Mouse (Mus musculus) MEL (cell line): ENCODE data around the gene Zic2. TPM values are rescaled to one million over a fixed set of nuclear protein-coding genes. Genes with fewer than 3 reads are reported as not detected.

Experiments used
- DNase-seq: peaks from one replicate; pipeline ENCODE4 v3.0.0; 2011; ENCODE audit warnings: low read depth, low spot score
- H3K27ac ChIP-seq: 2 replicates; pipeline ENCODE4 v1.5.1; 2012; ENCODE audit warnings: low read depth, mild to moderate bottlenecking, control low read depth, low read length, moderate library complexity; ENCODE audit not compliant: control insufficient read depth
- H3K27me3 ChIP-seq, 2 experiments: fragments of 150-350 bp in 1 of 2; sonication (generic) in 1 of 2; 2 replicates each; pipeline ENCODE4 v1.6.1; 2012; ENCODE audit warnings: low read length in 2 of 2, mild to moderate bottlenecking in 2 of 2, improper control_type of control experiment in 1 of 2, moderate library complexity in 1 of 2; ENCODE audit not compliant: insufficient read depth in 2 of 2, control insufficient read depth in 1 of 2
- H3K36me3 ChIP-seq, 2 experiments: 2 replicates each; pipeline ENCODE4 v1.6.1; 2012 to 2014; ENCODE audit warnings: low read length in 2 of 2, improper control_type of control experiment in 1 of 2, inconsistent platforms in 1 of 2, mild to moderate bottlenecking in 1 of 2; ENCODE audit not compliant: insufficient read depth in 2 of 2, control insufficient read depth in 1 of 2
- H3K4me1 ChIP-seq, 2 experiments: fragments of 150-350 bp in 1 of 2; sonication (generic) in 1 of 2; 2 replicates each; pipeline ENCODE4 v1.6.1; 2012; ENCODE audit warnings: low read length in 2 of 2, improper control_type of control experiment in 1 of 2, mild to moderate bottlenecking in 1 of 2; ENCODE audit not compliant: insufficient read depth in 2 of 2, control insufficient read depth in 1 of 2
- H3K4me3 ChIP-seq, 2 experiments: fragments of 150-350 bp in 1 of 2; sonication (generic) in 1 of 2; 2 replicates each; pipeline ENCODE4 v1.5.1; 2012; ENCODE audit warnings: low read depth in 2 of 2, low read length in 2 of 2, mild to moderate bottlenecking in 2 of 2, moderate library complexity in 2 of 2, control low read depth in 1 of 2, improper control_type of control experiment in 1 of 2; ENCODE audit not compliant: control insufficient read depth in 1 of 2, insufficient read depth in 1 of 2
- H3K79me2 ChIP-seq: 2 replicates; pipeline ENCODE4 v1.6.1; 2012; ENCODE audit warnings: mild to moderate bottlenecking, low read length, moderate library complexity; ENCODE audit not compliant: control insufficient read depth, poor library complexity, insufficient read depth
- H3K9ac ChIP-seq: 2 replicates; pipeline ENCODE4 v1.6.1; 2012; ENCODE audit warnings: low read depth, mild to moderate bottlenecking, control low read depth, low read length, moderate library complexity; ENCODE audit not compliant: control insufficient read depth, poor library complexity, severe bottlenecking
- H3K9me3 ChIP-seq: fragments of 150-350 bp; sonication (generic); replicated peaks from 2 replicates; pipeline ENCODE4 v1.6.1; 2012; ENCODE audit warnings: mild to moderate bottlenecking, low read length, improper control_type of control experiment, moderate library complexity; ENCODE audit not compliant: insufficient read depth
- BHLHE40 ChIP-seq: IDR thresholded peaks from 2 replicates; pipeline ENCODE4 v1.6.1; 2012; ENCODE audit warnings: low read depth, mild to moderate bottlenecking, inconsistent platforms, low read length, improper control_type of control experiment, borderline replicate concordance
- ELF1 ChIP-seq: IDR thresholded peaks from 2 replicates; pipeline ENCODE4 v1.6.1; 2014; ENCODE audit warnings: low read depth, mild to moderate bottlenecking, inconsistent platforms, low read length, improper control_type of control experiment, moderate library complexity
- EP300 ChIP-seq, 2 experiments: IDR thresholded peaks; 2 replicates each; pipeline ENCODE4 v1.6.1; 2011; ENCODE audit warnings: improper control_type of control experiment in 2 of 2, low read length in 2 of 2, low read depth in 1 of 2, mild to moderate bottlenecking in 1 of 2
- GABPA ChIP-seq: IDR thresholded peaks from 2 replicates; pipeline ENCODE4 v1.6.1; 2012; ENCODE audit warnings: low read depth, mild to moderate bottlenecking, inconsistent platforms, low read length, improper control_type of control experiment, moderate library complexity
- GATA1 ChIP-seq: IDR thresholded peaks from 2 replicates; pipeline ENCODE4 v1.6.1; 2011; ENCODE audit warnings: low read depth, low read length, improper control_type of control experiment
- JUND ChIP-seq: IDR thresholded peaks from 2 replicates; pipeline ENCODE4 v1.6.1; 2011; ENCODE audit warnings: low read depth, mild to moderate bottlenecking, improper control_type of control experiment, low read length
- MAFK ChIP-seq: IDR thresholded peaks from 2 replicates; pipeline ENCODE4 v1.6.1; 2011; ENCODE audit warnings: low read depth, mild to moderate bottlenecking, low read length, improper control_type of control experiment, borderline replicate concordance
- MAX ChIP-seq: IDR thresholded peaks from 2 replicates; pipeline ENCODE4 v1.6.1; 2011; ENCODE audit warnings: low read length, improper control_type of control experiment
- MAZ ChIP-seq: IDR thresholded peaks from 2 replicates; pipeline ENCODE4 v1.6.1; 2012; ENCODE audit warnings: low read depth, mild to moderate bottlenecking, inconsistent platforms, low read length, improper control_type of control experiment
- MXI1 ChIP-seq: IDR thresholded peaks from 2 replicates; pipeline ENCODE4 v1.6.1; 2011; ENCODE audit warnings: mild to moderate bottlenecking, low read depth, low read length, improper control_type of control experiment
- NELFE ChIP-seq: IDR thresholded peaks from 2 replicates; pipeline ENCODE4 v1.6.1; 2011; ENCODE audit warnings: low read depth, low read length, improper control_type of control experiment
- NRF1 ChIP-seq: IDR thresholded peaks from 2 replicates; pipeline ENCODE4 v1.6.1; 2014; ENCODE audit warnings: low read depth, mild to moderate bottlenecking, inconsistent platforms, low read length, improper control_type of control experiment, moderate library complexity; ENCODE audit not compliant: poor library complexity, insufficient read depth, severe bottlenecking
- POLR2A ChIP-seq, 2 experiments: IDR thresholded peaks; 2 replicates each; pipeline ENCODE4 v1.6.1; 2011 to 2012; ENCODE audit warnings: low read length in 2 of 2, mild to moderate bottlenecking in 2 of 2, control low read depth in 1 of 2, improper control_type of control experiment in 1 of 2, low read depth in 1 of 2, moderate library complexity in 1 of 2; ENCODE audit not compliant: control insufficient read depth in 1 of 2, insufficient read depth in 1 of 2, poor library complexity in 1 of 2
- POLR2AphosphoS5 ChIP-seq: IDR thresholded peaks from 2 replicates; pipeline ENCODE4 v1.6.1; 2012; ENCODE audit warnings: low read depth, borderline replicate concordance, mild to moderate bottlenecking, inconsistent platforms, low read length, moderate library complexity, mixed read lengths
- RCOR1 ChIP-seq: IDR thresholded peaks from 2 replicates; pipeline ENCODE4 v1.6.1; 2012; ENCODE audit warnings: low read depth, mild to moderate bottlenecking, inconsistent platforms, low read length, improper control_type of control experiment
- SMC3 ChIP-seq: IDR thresholded peaks from 2 replicates; pipeline ENCODE4 v1.6.1; 2011; ENCODE audit warnings: low read depth, low read length, improper control_type of control experiment
- TAL1 ChIP-seq: IDR thresholded peaks from 2 replicates; pipeline ENCODE4 v1.6.1; 2012; ENCODE audit warnings: mild to moderate bottlenecking, inconsistent platforms, low read length, moderate library complexity, mixed read lengths
- TBP ChIP-seq: IDR thresholded peaks from 2 replicates; pipeline ENCODE4 v1.8.0; 2011; ENCODE audit warnings: low read depth, low read length, improper control_type of control experiment
- TCF12 ChIP-seq: IDR thresholded peaks from 2 replicates; pipeline ENCODE4 v1.6.1; 2014; ENCODE audit warnings: low read depth, mild to moderate bottlenecking, inconsistent platforms, low read length, improper control_type of control experiment, moderate library complexity
- UBTF ChIP-seq: IDR thresholded peaks from 2 replicates; pipeline ENCODE4 v1.6.1; 2012; ENCODE audit warnings: low read depth, mild to moderate bottlenecking, inconsistent platforms, low read length, improper control_type of control experiment, moderate library complexity, borderline replicate concordance; ENCODE audit not compliant: insufficient read depth
- ZKSCAN1 ChIP-seq: IDR thresholded peaks from 2 replicates; pipeline ENCODE4 v1.6.1; 2012; ENCODE audit warnings: low read depth, mild to moderate bottlenecking, inconsistent platforms, low read length, improper control_type of control experiment, moderate library complexity
- polyA plus RNA-seq, 2 experiments: library from polyadenylated mRNA; stranded (reverse) in 1 of 2; unstranded in 1 of 2; fragments of >175 nt in 1 of 2; fragments of >200 nt in 1 of 2; gene quantifications; 2 replicates each; pipeline versions ENCODE4 v1.2.1 to v1.2.4; 2012; ENCODE audit warnings: low replicate concordance in 2 of 2, low read depth in 1 of 2; ENCODE audit not compliant: insufficient read length in 2 of 2, insufficient read depth in 1 of 2, missing spikeins in 1 of 2
- total RNA-seq: library from RNA; depleted of rRNA; stranded (reverse); fragments of 300-350 nt; gene quantifications from 2 replicates; pipeline ENCODE4 v1.2.3, GENCODE M21; 2012

The Zic2 gene
- total and polyA plus RNA-seq, 3 experiments, result 1.1 TPM; not detected in 2

GRCm38 (mm10) chr14:122479461-122480109, 4.3 kb downstream of the Zic2 start:
- H3K4me3 ChIP-seq, result no peak overlapping the region
- no peak for TF ChIP-seq EP300 (IDR thresholded peaks at IDR 0.05; ENCODE audit: low read depth in 1 of 2, low read length in 2 of 2)
- no peak for TF ChIP-seq MAZ
- TF ChIP-seq MXI1, result no peak
- no peak for TF ChIP-seq MAFK
- TF ChIP-seq NELFE, result no peak
- no peak for TF ChIP-seq TBP
- no peak for TF ChIP-seq JUND
- no peak for TF ChIP-seq NRF1
- TF ChIP-seq SMC3, result no peak
- no peak for TF ChIP-seq TCF12
- TF ChIP-seq POLR2AphosphoS5, result no peak
- TF ChIP-seq UBTF, result no peak
- no peak for TF ChIP-seq BHLHE40
- TF ChIP-seq ZKSCAN1, result no peak
- TF ChIP-seq RCOR1, result no peak
- no peak for TF ChIP-seq GABPA
- no peak for TF ChIP-seq ELF1
- no peaks in the 10 kb centered on the region for H3K4me1 ChIP-seq
- no peaks in the 10 kb centered on the region for H3K9me3 ChIP-seq
- H3K27ac ChIP-seq, result no peak overlapping the region
- no peaks in the 10 kb centered on the region for H3K27me3 ChIP-seq
- H3K79me2 ChIP-seq, result no peaks in the 10 kb centered on the region
- no peaks in the 10 kb centered on the region for H3K36me3 ChIP-seq
- DNase-seq, result no peak
- H3K9ac ChIP-seq, result no peak overlapping the region

DNA sequence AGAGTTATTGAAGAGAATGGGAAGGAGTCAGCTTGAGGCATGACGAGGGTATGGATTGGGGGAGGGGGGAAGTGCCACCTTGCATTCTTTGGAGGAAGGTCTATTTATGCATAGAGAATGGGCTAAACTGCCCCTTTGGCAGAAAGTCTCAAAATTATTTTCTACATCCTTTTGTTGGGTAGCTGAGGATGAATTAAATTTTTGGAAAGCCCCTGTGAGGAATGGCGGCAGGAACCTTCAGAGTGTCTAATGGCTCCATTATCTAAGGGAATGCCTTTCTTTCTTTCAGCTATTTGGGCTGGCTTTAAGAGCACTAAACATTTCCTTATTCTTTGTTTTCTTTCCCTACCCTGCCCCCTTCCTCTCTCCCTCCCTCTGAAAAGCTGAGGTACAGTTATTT, 5.1 kb downstream of the Zic2 start:
- H3K9me3 ChIP-seq, result no peaks in the 10 kb centered on the region
- no peaks in the 10 kb centered on the region for H3K36me3 ChIP-seq
- H3K9ac ChIP-seq, result no peak overlapping the region
- H3K4me1 ChIP-seq, result no peaks in the 10 kb centered on the region
- H3K79me2 ChIP-seq, result no peaks in the 10 kb centered on the region
- no peak for TF ChIP-seq TAL1
- no peak for TF ChIP-seq MAX
- TF ChIP-seq GATA1, result no peak
- no peak for TF ChIP-seq GABPA
- no peak for TF ChIP-seq EP300 (IDR thresholded peaks at IDR 0.05; ENCODE audit: low read depth in 1 of 2, low read length in 2 of 2)
- no peak for TF ChIP-seq ELF1
- no peak for TF ChIP-seq MXI1
- TF ChIP-seq POLR2A (IDR thresholded peaks at IDR 0.05; ENCODE audit: control insufficient read depth in 1 of 2, insufficient read depth in 1 of 2, low read depth in 1 of 2, low read length in 2 of 2, poor library complexity in 1 of 2), result no peak
- no peak for TF ChIP-seq ZKSCAN1
- no peaks in the 10 kb centered on the region for H3K27me3 ChIP-seq
- H3K4me3 ChIP-seq, result no peak overlapping the region
- DNase-seq, result no peak
- H3K27ac ChIP-seq, result no peak overlapping the region
